Mouse (Mus musculus) spleen, adult 2 months (tissue): ENCODE data around the gene Hoxd8. TPM values are rescaled to one million over a fixed set of nuclear protein-coding genes. Genes with fewer than 3 reads are reported as not detected.

Experiments
- DNase-seq, 2 experiments: peaks; one replicate each; pipeline versions ENCODE4 v3.0.0 to v3.0.0-alpha.2; 2012 to 2021; ENCODE audit warnings: low spot score in 2 of 2, low read depth in 1 of 2
- H3K27ac ChIP-seq: fragments of 200-500 bp; 2 replicates; pipeline ENCODE4 v1.5.1; 2012; ENCODE audit warnings: low read length, inconsistent platforms; ENCODE audit not compliant: insufficient read depth
- H3K27me3 ChIP-seq: fragments of 200-500 bp; 2 replicates; pipeline ENCODE4 v1.6.1; 2012; ENCODE audit warnings: mild to moderate bottlenecking, moderate library complexity, low read length, inconsistent platforms; ENCODE audit not compliant: control insufficient read depth, insufficient read depth
- H3K36me3 ChIP-seq: fragments of 200-500 bp; 2 replicates; pipeline ENCODE4 v1.6.1; 2012; ENCODE audit warnings: mild to moderate bottlenecking, low read length, inconsistent platforms; ENCODE audit not compliant: control insufficient read depth, insufficient read depth
- H3K4me1 ChIP-seq: fragments of 200-500 bp; 2 replicates; pipeline ENCODE4 v1.6.1; 2011; ENCODE audit warnings: inconsistent platforms; ENCODE audit not compliant: control insufficient read depth, insufficient read depth, insufficient read length
- H3K4me3 ChIP-seq: fragments of 200-500 bp; 2 replicates; pipeline ENCODE4 v1.5.1; 2011; ENCODE audit warnings: mild to moderate bottlenecking, inconsistent platforms; ENCODE audit not compliant: insufficient read depth, insufficient read length; ENCODE audit errors: extremely low read depth
- CTCF ChIP-seq: fragments of 200-500 bp; IDR thresholded peaks from 2 replicates; pipeline ENCODE4 v1.5.1; 2011; ENCODE audit warnings: mild to moderate bottlenecking, inconsistent platforms; ENCODE audit not compliant: insufficient read depth, insufficient read length, insufficient replicate concordance; ENCODE audit errors: extremely low read depth
- POLR2A ChIP-seq: fragments of 200-500 bp; IDR thresholded peaks from 2 replicates; pipeline ENCODE4 v1.6.1; 2011; ENCODE audit warnings: low read depth, low read length, inconsistent platforms
- WGBS: fragments of 180-500 bp; shearing (Covaris S2); methylation state at CpG from one replicate; pipeline ENCODE4 v1.1.7; 2018; 5-methylcytosine and 5-hydroxymethylcytosine counted together
- polyA plus RNA-seq: library from polyadenylated mRNA; depleted of rRNA; stranded (reverse); fragments of >200 nt; gene quantifications from 2 replicates; pipeline ENCODE4 v1.2.3, GENCODE M21; 2012; rRNA removed

The Hoxd8 gene
- polyA plus RNA-seq, 1 experiment, result 0.32 TPM

GRCm38 (mm10) chr2:74753175-74753523 lies 48.7 kb downstream of the Hoxd8 start:
- Histone ChIP-seq H3K4me1 (no peaks in the 10 kb centered on the region; the same call in 1 of the 2 replicates), H3K27ac (no peak overlapping the region), H3K27me3 (peaks cover 13% of the 10 kb centered on the region), H3K4me3 (no peak overlapping the region), H3K36me3 (no peaks in the 10 kb centered on the region)
- DNase-seq, result no peak
- WGBS, result 2% methylated on average over 25 of the region's 25 CpGs
- no peak for TF ChIP-seq POLR2A
- TF ChIP-seq CTCF, result no peak

- H3K4me3 ChIP-seq, result no peak overlapping the region
- no peak for DNase-seq
- no peak for TF ChIP-seq POLR2A
- no peak for TF ChIP-seq CTCF
- H3K27me3 ChIP-seq, result peaks cover 15% of the 10 kb centered on the region
- no peak overlapping the region for H3K27ac ChIP-seq
- no peaks in the 10 kb centered on the region for H3K36me3 ChIP-seq
- no peaks in the 10 kb centered on the region; the same call in 1 of the 2 replicates for H3K4me1 ChIP-seq
- 15% methylated on average over 5 of the region's 5 CpGs for WGBS
Measured at GRCm38 (mm10) chr2:74753711-74754110, 49.3 kb downstream of the Hoxd8 start.

Other genes starting within 250 kb of the Hoxd8 start
- gene Lnpk, start 125.2 kb upstream of the Hoxd8 start, polyA plus RNA-seq, result 2.7 and 3.0 TPM in 2 replicates
- not detected in 2 replicates for gene Evx2, start 45.1 kb upstream of the Hoxd8 start, polyA plus RNA-seq
- gene Hoxd13, start 36.3 kb upstream of the Hoxd8 start, polyA plus RNA-seq, result not detected in 2 replicates
- gene Hoxd12, start 29.6 kb upstream of the Hoxd8 start, polyA plus RNA-seq, result not detected in 2 replicates
- gene Hoxd11, start 25.1 kb upstream of the Hoxd8 start, polyA plus RNA-seq, result not detected in 2 replicates
- not detected in 2 replicates for gene Hoxd10, start 12.7 kb upstream of the Hoxd8 start, polyA plus RNA-seq
- 0.04 and 0.06 TPM in 2 replicates for gene Hoxd9, start 6.9 kb upstream of the Hoxd8 start, polyA plus RNA-seq
- not detected in 2 replicates for gene Hoxd3, start 7.3 kb downstream of the Hoxd8 start, polyA plus RNA-seq
- gene Hoxd4, start 7.3 kb downstream of the Hoxd8 start, polyA plus RNA-seq, result 0.29 and 0.41 TPM in 2 replicates
- 0.02 TPM in 1 of 2 replicates, not detected in the other for gene Gm28230, start 22.1 kb downstream of the Hoxd8 start, polyA plus RNA-seq
- not detected in 2 replicates for gene Hoxd1, start 58.4 kb downstream of the Hoxd8 start, polyA plus RNA-seq
- 15.7 and 24.5 TPM in 2 replicates for gene Mtx2, start 121.2 kb downstream of the Hoxd8 start, polyA plus RNA-seq